Mouse (Mus musculus): ENCODE results near the gene Cd59b. TPM values are rescaled to one million over a fixed set of nuclear protein-coding genes. Genes with fewer than 3 reads are reported as not detected.

Cd59b gene
- 3.4 and 3.5 TPM in 2 replicates for polyA plus RNA-seq (2011; ENCODE audit: insufficient read length, low read depth, missing spikeins)

DNA sequence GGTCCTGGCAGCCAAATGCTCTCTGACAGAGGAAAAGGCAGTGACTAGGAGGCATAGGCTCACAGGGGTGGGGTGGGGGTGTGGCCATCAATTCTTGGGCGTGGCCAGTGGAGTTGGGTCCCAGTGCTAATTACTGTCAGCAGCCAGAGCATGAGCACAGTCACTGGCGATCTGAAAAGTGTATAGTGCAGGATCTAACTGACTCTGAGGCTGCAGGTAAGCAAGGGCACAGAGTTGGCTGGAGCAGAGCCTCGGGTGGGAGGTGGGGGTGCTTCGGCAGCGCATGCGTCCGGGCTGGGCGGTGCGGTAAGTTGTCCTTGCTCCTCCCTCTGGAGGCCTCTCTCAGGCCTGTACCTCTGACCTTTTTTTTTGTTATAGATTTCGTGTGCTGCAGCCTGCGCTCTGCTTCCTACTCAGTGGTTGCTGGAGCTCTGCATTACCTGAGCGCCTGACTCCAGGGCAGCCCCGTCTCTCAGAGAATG is at the start of gene Cd59b:
TSS of gene Cd59b (plus strand) at position 146 of the 482 bp plus-strand sequence.
- no peak within 1 kb of the TSS for H3K27ac ChIP-seq (ENCODE audit: insufficient read depth, low read length)
- H3K4me3 ChIP-seq (ENCODE audit: insufficient read depth, low read length), result peak within 1 kb of the TSS; percentile 22
- no peaks in the 10 kb centered on the region for H3K4me1 ChIP-seq (ENCODE audit: control insufficient read depth, insufficient read depth, low read length)
- TF ChIP-seq CTCF (IDR thresholded peaks at IDR 0.05; ENCODE audit: borderline replicate concordance, insufficient read depth, low read length) (no peak), POLR2A (IDR thresholded peaks at IDR 0.05; ENCODE audit: low read depth, low read length) (0 out of 2 replicates have a peak, but pooled peaks have one; percentile 33)

DNA sequence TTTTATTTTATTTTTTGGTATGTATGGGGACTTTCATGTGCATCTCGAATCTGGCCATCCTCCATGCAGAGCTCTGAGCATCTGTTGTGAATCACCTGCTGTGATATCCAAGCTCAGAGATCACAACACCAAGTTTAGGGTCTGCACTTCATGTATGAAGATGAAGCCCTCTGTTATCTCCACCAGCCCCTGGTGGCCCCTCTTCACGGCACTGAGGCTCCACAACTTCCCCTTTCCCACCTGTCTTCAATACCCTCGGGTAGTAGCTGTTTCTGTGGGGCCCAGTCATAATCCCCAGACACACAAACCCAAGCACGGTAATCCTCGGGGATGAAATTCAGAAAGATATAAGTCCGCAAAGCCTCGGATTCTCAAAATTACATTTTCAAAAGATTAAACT is 46.6 kb upstream of the Cd59b start:
- Histone ChIP-seq H3K27ac (ENCODE audit: insufficient read depth, low read length) (no peak overlapping the region), H3K4me1 (ENCODE audit: control insufficient read depth, insufficient read depth, low read length) (no peaks in the 10 kb centered on the region), H3K4me3 (ENCODE audit: insufficient read depth, low read length) (no peak overlapping the region)
- no peak for TF ChIP-seq CTCF (IDR thresholded peaks at IDR 0.05; ENCODE audit: borderline replicate concordance, insufficient read depth, low read length)
- TF ChIP-seq POLR2A (IDR thresholded peaks at IDR 0.05; ENCODE audit: low read depth, low read length), result no peak

DNA sequence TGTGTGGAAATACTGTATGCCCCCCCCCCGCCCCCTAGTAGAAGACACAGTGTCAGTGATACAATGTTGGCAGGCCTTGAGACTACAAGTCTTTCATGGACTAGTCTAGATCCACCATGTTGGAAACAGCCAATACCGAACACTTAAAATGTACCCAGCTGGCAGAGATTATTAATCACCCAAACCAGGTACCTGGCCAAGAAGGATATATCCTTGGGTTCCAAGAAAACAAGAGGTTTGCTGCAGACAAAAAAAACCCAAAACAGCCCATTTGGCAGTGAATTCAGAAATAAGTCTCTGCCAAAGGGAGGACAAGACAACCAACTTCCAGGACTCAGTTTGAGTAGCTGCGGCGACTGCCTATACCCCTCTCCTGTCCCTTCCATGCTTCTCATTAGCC is 45.0 kb upstream of the Cd59b start:
- Histone ChIP-seq H3K4me1 (ENCODE audit: control insufficient read depth, insufficient read depth, low read length) (peaks cover 2% of the 10 kb centered on the region), H3K27ac (ENCODE audit: insufficient read depth, low read length) (no peak overlapping the region), H3K4me3 (ENCODE audit: insufficient read depth, low read length) (no peak overlapping the region)
- TF ChIP-seq POLR2A (IDR thresholded peaks at IDR 0.05; ENCODE audit: low read depth, low read length) (no peak), CTCF (IDR thresholded peaks at IDR 0.05; ENCODE audit: borderline replicate concordance, insufficient read depth, low read length) (no peak)

DNA sequence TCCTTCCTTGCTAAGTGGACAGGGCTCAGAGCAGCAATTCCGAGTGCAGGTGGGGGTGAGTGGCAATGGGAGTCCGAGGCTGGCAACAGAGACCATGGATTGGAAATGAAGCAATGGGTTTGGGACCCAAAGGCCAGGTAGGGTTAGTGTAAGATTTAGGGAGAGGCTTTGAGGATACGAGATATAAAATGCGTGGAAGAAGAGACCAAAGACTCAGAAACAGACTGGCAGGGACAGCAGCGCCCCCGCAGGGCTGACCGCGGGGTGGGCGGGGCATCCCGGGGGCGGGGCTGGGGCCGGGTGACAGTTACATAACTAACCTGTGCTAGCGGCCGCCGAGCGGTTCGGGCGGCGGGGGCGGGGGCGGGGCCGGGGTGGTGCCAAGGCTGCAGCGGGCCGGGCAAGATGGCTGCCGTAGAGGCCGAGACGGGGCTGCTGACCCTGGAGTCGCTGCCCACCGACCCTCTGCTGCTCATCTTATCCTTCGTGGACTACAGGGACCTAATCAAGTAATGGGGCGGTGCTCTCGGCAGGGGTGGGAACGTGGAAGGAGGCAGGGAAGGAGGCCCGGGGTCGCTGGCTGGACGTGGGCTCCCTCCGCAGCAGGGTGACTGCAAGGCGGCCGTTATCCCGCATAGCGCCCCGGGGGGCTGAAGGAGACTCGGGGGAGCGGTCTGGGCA is 42.1 kb upstream of the Cd59b start, which contains the start of gene Fbxo3:
TSS of gene Fbxo3 (plus strand) at position 264 of the 681 bp plus-strand sequence.
- peak; percentile 92 for TF ChIP-seq POLR2A (IDR thresholded peaks at IDR 0.05; ENCODE audit: low read depth, low read length)
- no peak for TF ChIP-seq CTCF (IDR thresholded peaks at IDR 0.05; ENCODE audit: borderline replicate concordance, insufficient read depth, low read length)
- H3K27ac ChIP-seq (ENCODE audit: insufficient read depth, low read length), result peak within 1 kb of the TSS; percentile 2; the same call in 1 of the 2 replicates
- peak within 1 kb of the TSS; percentile 88 for H3K4me3 ChIP-seq (ENCODE audit: insufficient read depth, low read length)
- peaks cover 2% of the 10 kb centered on the region for H3K4me1 ChIP-seq (ENCODE audit: control insufficient read depth, insufficient read depth, low read length)

DNA sequence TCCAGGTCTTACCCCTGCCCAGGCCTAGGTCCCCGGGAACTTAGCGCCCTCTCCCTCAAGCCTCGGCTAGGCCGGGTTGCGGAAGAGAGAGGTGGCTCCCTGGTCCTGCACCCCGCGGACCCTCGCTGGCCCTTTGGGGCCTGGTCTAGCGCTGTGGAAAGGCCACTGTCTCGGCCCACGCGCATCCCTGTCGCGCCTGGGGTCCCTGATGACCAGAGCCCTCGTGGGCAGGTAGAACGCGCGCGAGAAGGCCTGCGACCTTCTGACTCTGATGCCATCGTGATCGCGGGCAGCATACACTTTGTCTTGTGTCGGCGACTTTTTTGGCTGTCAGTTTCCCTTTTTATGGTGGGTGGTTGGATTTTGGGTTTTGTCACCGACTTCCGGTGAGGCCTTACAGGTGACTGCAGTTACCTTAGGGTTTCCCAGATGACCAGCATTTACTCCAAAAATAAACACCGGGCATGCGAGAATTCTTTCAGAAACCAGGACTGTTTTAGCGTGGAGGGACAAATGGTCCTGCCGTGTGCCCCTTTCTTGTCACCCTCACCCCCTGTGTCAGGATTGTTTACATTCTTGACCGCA is 41.4 kb upstream of the Cd59b start, which contains the start of gene 4931422A03Rik:
TSS of gene 4931422A03Rik (minus strand) at position 223 of the 585 bp plus-strand sequence.
- peak within 1 kb of the TSS; percentile 88 for H3K4me3 ChIP-seq (ENCODE audit: insufficient read depth, low read length)
- TF ChIP-seq POLR2A (IDR thresholded peaks at IDR 0.05; ENCODE audit: low read depth, low read length), result no peak
- no peak for TF ChIP-seq CTCF (IDR thresholded peaks at IDR 0.05; ENCODE audit: borderline replicate concordance, insufficient read depth, low read length)
- H3K4me1 ChIP-seq (ENCODE audit: control insufficient read depth, insufficient read depth, low read length), result peaks cover 2% of the 10 kb centered on the region
- H3K27ac ChIP-seq (ENCODE audit: insufficient read depth, low read length), result peak within 1 kb of the TSS; percentile 2; the same call in 1 of the 2 replicates

DNA sequence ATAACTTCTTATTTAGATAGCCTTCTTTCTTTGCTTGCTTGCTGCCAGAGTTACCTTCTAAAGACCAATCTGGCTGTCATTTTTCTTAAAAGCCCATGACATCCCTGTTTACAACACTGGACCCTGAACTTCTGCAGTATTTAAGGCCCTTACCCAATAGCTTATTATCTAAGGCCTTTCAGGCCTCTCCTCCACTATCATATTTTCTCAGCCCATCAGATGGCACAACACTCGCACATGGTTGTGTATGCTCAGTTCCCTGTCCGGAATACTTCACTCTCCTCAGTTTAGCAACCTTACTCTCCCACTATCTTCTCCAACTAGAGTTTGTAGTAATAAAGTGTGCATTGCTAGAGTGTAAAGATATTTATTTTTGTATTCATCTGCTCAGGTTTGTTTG is 40.6 kb upstream of the Cd59b start:
- Histone ChIP-seq H3K27ac (ENCODE audit: insufficient read depth, low read length) (no peak overlapping the region), H3K4me3 (ENCODE audit: insufficient read depth, low read length) (peak overlapping the region; percentile 88), H3K4me1 (ENCODE audit: control insufficient read depth, insufficient read depth, low read length) (peaks cover 2% of the 10 kb centered on the region)
- TF ChIP-seq POLR2A (IDR thresholded peaks at IDR 0.05; ENCODE audit: low read depth, low read length), result no peak
- no peak for TF ChIP-seq CTCF (IDR thresholded peaks at IDR 0.05; ENCODE audit: borderline replicate concordance, insufficient read depth, low read length)

DNA sequence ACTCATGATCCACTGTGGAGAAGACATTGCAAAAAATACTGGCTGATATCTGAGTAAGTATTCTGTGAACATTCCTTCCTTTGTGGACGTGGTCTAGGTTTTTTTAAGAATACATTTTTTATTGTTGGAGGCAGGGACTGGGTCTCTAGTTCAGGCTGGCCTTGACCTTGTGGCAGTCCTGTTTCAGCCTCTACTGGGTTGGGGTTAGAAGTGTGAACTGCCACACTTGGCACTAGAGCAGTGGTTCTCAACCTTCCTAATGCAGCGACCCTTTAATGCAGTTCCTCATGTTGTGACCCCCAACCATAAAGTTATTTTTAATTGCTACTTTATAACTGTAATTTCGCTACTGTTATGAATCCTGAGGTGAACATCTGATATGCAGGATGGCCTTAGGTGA is 39.3 kb upstream of the Cd59b start:
- no peak for TF ChIP-seq CTCF (IDR thresholded peaks at IDR 0.05; ENCODE audit: borderline replicate concordance, insufficient read depth, low read length)
- no peak for TF ChIP-seq POLR2A (IDR thresholded peaks at IDR 0.05; ENCODE audit: low read depth, low read length)
- Histone ChIP-seq H3K4me1 (ENCODE audit: control insufficient read depth, insufficient read depth, low read length) (peaks cover 2% of the 10 kb centered on the region), H3K4me3 (ENCODE audit: insufficient read depth, low read length) (no peak overlapping the region), H3K27ac (ENCODE audit: insufficient read depth, low read length) (no peak overlapping the region)

DNA sequence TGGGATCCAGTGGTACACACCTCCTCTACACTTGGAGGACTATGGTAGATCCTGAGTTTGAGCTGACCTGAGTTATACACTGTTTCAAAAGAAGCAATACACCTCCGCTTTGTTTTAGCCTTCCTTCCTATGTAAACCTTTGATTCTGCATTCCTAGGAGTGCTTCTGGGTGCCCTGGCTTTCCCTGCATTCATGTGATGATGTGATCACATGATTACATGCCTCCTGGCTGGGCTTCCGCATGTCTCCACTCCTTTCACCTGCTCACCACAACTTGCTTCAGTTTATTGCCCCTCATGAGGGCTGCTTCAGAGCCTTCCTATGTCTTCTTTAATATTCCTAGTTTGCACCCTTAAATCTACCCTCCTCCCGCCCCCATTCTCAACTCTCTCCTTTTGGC is 37.6 kb upstream of the Cd59b start:
- no peak overlapping the region for H3K27ac ChIP-seq (ENCODE audit: insufficient read depth, low read length)
- TF ChIP-seq CTCF (IDR thresholded peaks at IDR 0.05; ENCODE audit: borderline replicate concordance, insufficient read depth, low read length) (no peak), POLR2A (IDR thresholded peaks at IDR 0.05; ENCODE audit: low read depth, low read length) (no peak)
- H3K4me1 ChIP-seq (ENCODE audit: control insufficient read depth, insufficient read depth, low read length), result peaks cover 2% of the 10 kb centered on the region
- H3K4me3 ChIP-seq (ENCODE audit: insufficient read depth, low read length), result no peak overlapping the region

DNA sequence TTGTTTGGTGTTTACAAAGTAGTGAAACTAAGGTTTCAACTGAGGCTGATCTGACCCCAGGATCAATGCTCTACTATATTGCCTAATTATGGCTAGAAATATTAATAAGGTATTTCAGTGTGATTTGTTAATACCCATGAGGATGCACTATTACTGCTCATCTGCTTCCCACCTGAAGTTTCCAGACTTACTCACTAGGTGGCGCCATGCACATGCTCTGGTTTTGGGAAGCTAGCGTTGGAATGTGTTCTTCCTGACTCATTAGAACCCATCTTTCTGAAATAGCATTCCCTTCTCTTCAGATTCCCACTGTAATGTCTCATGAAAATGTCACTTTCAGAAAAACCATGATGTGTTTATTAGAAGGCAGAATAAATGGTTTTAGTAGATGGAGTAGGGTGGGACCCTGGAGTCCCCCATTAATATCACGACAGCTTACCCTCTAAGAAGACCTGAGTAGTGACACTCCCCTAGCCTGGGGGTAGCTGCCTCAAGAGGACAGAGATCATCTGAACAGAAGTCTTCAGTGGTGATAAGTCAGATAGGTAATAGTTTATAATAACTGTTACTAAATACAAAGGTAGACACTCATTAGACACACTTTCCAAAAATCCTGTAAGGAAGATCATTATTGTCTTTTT is 34.7 kb upstream of the Cd59b start:
- TF ChIP-seq CTCF (IDR thresholded peaks at IDR 0.05; ENCODE audit: borderline replicate concordance, insufficient read depth, low read length) (peak; percentile 75; the same call in 1 of the 2 replicates), POLR2A (IDR thresholded peaks at IDR 0.05; ENCODE audit: low read depth, low read length) (no peak)
- H3K4me3 ChIP-seq (ENCODE audit: insufficient read depth, low read length), result no peak overlapping the region
- no peak overlapping the region for H3K27ac ChIP-seq (ENCODE audit: insufficient read depth, low read length)
- no peaks in the 10 kb centered on the region for H3K4me1 ChIP-seq (ENCODE audit: control insufficient read depth, insufficient read depth, low read length)
